Mouse (Mus musculus): ENCODE measurements around the gene Hspg2.

The Hspg2 gene

GRCm38 (mm10) chr4:137480993-137481340, 12.4 kb downstream of the Hspg2 start:
- no peak for DNase-seq (ENCODE audit: low spot score)

GRCm38 (mm10) chr4:137481381-137482030, 12.9 kb downstream of the Hspg2 start:
- no peak for DNase-seq (ENCODE audit: low spot score)

GRCm38 (mm10) chr4:137483871-137484270, 15.3 kb downstream of the Hspg2 start:
- DNase-seq (ENCODE audit: low spot score) = no peak

- DNase-seq (ENCODE audit: low spot score) = peak; percentile 84
Observed at GRCm38 (mm10) chr4:137484586-137484985, 16.0 kb downstream of the Hspg2 start.

- DNase-seq (ENCODE audit: low spot score) = no peak
Observed at GRCm38 (mm10) chr4:137485258-137485960, 16.8 kb downstream of the Hspg2 start.

- DNase-seq (ENCODE audit: low spot score) = no peak
Observed at GRCm38 (mm10) chr4:137486081-137487014, 17.8 kb downstream of the Hspg2 start.

- DNase-seq (ENCODE audit: low spot score) = peak; percentile 56
Observed at GRCm38 (mm10) chr4:137487286-137488000, 18.9 kb downstream of the Hspg2 start.

- DNase-seq (ENCODE audit: low spot score) = no peak
Observed at GRCm38 (mm10) chr4:137488038-137488437, 19.5 kb downstream of the Hspg2 start.

- peak; percentile 52 for DNase-seq (ENCODE audit: low spot score)
Observed at GRCm38 (mm10) chr4:137488571-137489303, 20.2 kb downstream of the Hspg2 start.

GRCm38 (mm10) chr4:137489996-137490395, 21.4 kb downstream of the Hspg2 start:
- DNase-seq (ENCODE audit: low spot score) = no peak

- DNase-seq (ENCODE audit: low spot score) = no peak
Observed at GRCm38 (mm10) chr4:137492563-137492962, 24.0 kb downstream of the Hspg2 start.

- DNase-seq (ENCODE audit: low spot score) = no peak
Observed at GRCm38 (mm10) chr4:137493187-137493586, 24.6 kb downstream of the Hspg2 start.

- no peak for DNase-seq (ENCODE audit: low spot score)
Observed at GRCm38 (mm10) chr4:137494751-137495500, 26.4 kb downstream of the Hspg2 start.

GRCm38 (mm10) chr4:137495501-137496100, 27.0 kb downstream of the Hspg2 start:
- no peak for DNase-seq (ENCODE audit: low spot score)

GRCm38 (mm10) chr4:137497367-137497766, 28.8 kb downstream of the Hspg2 start:
- DNase-seq (ENCODE audit: low spot score) = no peak

- DNase-seq (ENCODE audit: low spot score) = no peak
Observed at GRCm38 (mm10) chr4:137497892-137498722, 29.5 kb downstream of the Hspg2 start.

GRCm38 (mm10) chr4:137498882-137499583, 30.5 kb downstream of the Hspg2 start:
- DNase-seq (ENCODE audit: low spot score) = no peak

GRCm38 (mm10) chr4:137500149-137500548, 31.6 kb downstream of the Hspg2 start:
- no peak for DNase-seq (ENCODE audit: low spot score)

GRCm38 (mm10) chr4:137500953-137501352, 32.4 kb downstream of the Hspg2 start:
- no peak for DNase-seq (ENCODE audit: low spot score)

Data from ovary, postnatal 36 days (tissue).